Mouse (Mus musculus) erythroid progenitor cell, adult 5-6 weeks (primary cell): Measurements from ENCODE around the gene Dctn2. TPM values are rescaled to one million over a fixed set of nuclear protein-coding genes. Genes with fewer than 3 reads are reported as not detected.

Experiments
- ATAC-seq: replicated peaks from 2 replicates; pipeline ENCODE4 v1.8.0; 2016; ENCODE audit warnings: moderate number of reproducible peaks, mild to moderate bottlenecking, moderate TSS enrichment, inconsistent platforms; ENCODE audit not compliant: poor library complexity, low FRiP score, severe bottlenecking
- total RNA-seq, 2 experiments: library from RNA; stranded (forward) in 1 of 2; stranded (reverse) in 1 of 2; fragments of 150-400 nt in 1 of 2; fragments of 186-747, 209-891 nt in 1 of 2; gene quantifications; 2 replicates each; pipeline versions ENCODE4 v1.2.3 to v1.2.4; 2015 to 2017; ENCODE audit warnings: low replicate concordance in 2 of 2

Dctn2 gene
- 72.9 and 75.0 TPM in 2 replicates for total RNA-seq (2015; ENCODE audit: low replicate concordance)
- 64.0 and 70.5 TPM in 2 replicates for total RNA-seq (2017; ENCODE audit: low replicate concordance)

GRCm38 (mm10) chr10:127266112-127267091 is at the start of gene Dctn2:
Dctn2 (plus strand) TSS chr10:127266368.
- peak; percentile 95 for ATAC-seq

DNA sequence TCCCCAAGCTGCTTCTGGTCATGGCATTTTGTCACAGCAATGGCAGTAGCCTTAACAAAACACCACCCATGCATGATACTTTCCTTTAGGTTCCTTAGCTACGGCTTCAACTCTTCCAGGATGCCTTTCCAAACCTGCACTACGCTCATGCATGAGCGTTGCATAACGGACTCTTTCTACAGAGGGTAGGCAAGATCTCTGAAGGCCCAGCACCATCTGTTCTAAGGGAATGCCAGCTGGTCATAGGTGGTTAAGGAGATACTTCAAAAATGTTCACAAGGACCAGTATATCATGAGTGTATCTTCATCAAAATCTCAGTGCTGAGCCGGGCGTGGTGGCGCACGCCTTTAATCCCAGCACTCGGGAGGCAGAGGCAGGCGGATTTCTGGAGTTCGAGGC is 49.7 kb upstream of the Dctn2 start:
- ATAC-seq = no peak

DNA sequence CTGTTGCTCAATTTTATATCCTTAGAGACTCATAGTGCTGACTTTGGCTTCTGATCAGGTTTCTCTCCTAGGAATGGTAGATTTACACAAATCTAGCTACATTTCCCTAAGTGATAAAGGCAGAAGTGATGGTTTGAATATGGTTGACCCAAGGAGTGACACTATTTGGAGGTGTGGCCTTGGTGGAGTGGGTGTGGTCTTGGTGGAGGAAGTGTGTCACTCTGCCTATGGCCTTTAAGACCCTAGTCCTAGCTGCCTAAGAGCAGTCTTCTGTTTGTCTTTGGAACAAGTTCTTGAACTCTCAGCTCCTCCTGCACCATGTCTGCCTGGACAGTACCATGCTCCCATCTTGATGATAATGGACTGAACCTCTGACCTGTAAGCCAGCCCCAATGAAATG is 49.0 kb upstream of the Dctn2 start:
- ATAC-seq = no peak

DNA sequence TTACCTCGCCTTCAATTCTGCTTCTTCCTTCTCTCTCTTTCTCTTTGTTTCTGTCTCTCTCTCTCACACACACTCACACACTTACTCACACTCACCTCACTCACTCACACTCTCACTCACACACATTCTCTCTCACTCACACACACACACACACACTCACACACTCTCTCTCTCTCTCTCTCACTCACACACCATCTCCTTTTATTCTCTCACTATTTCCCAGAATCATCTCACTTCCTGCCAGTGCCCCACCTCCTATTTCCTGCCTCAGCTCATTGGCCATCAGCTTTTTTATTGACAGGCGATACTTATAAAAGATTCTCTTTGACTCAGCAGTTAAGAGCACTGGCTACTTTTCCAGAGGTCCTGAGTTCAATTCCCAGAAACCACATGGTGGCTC is 47.8 kb upstream of the Dctn2 start:
- ATAC-seq = no peak

DNA sequence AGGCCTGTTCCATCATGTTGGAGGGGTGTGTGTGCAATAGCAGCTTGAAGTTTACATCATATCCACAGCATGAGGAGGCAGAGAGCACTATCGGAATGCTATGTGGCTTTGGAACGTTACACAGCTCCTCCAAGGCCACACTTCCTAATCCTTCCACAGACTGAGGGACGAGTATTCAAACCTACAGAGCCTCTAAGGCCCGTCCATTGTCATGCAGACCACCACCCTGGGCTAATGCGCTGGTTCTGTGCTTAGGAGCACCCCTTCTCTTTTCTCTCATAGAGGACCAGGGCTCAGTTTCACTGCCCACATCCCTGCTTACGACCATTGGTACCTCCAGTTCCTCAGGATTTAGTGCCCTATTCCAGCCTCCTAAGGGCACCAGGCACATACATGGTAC is 41.0 kb upstream of the Dctn2 start:
- ATAC-seq = no peak

DNA sequence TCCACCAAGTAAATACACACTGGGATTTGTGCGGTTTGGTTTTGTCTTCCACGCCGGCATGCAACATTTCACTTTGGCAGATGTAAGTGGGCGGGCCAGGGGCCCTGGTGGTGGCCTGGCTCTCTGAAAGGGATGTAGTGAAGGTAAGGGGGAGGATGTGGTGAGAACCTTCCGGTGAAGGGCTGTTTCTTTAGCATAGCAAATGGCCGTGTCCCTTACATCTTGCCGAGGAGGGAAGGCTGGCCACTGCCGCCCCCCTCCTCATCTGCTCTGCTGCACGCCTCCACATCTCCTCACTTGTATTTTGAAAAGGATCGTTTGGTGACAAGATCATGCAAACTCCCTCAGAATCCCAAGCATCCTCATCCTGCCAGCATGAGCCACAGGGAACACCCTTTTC is 40.4 kb upstream of the Dctn2 start:
- no peak for ATAC-seq

- ATAC-seq = no peak
These were observed 39.8 kb upstream of the Dctn2 start for GRCm38 (mm10) chr10:127226318-127226895.

DNA sequence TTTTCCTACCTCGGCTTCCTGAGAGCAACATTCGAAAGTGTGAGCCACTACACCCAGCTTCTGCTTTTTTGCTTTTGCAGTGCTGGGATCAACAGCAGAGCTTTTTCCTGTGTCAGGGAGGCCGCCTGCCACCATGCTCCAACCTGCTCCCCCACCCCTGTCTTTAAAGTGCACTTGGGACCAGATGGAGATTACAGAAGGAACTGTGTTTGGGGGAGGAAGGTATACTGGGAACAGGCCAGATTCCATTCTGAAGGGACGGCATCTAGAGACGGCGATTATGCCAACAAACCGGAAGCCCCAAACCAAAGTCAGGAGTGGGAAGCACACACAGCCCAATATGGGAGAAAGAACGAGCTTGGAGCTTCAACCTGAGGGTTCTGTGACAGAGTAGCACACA is 39.0 kb upstream of the Dctn2 start:
- no peak for ATAC-seq

DNA sequence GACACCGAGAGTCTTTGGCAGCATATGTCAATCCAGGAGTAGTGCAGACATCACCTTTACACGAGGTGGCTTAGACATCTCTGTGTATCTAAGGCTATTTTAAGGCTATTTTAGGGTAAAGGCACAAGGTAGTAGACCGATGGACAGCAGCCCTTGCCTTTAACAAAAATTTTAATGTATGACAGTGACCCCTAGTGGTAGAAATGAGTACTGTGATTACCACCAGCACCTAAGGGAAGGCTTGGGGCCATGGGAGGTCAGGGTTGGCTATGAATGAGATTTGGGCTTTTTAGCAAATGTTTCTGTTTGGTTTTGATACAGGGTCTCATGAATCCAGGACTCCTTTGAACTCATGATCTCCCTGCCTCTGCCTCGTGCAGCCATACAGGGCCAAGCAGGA is 37.3 kb upstream of the Dctn2 start:
- peak; percentile 84 for ATAC-seq

DNA sequence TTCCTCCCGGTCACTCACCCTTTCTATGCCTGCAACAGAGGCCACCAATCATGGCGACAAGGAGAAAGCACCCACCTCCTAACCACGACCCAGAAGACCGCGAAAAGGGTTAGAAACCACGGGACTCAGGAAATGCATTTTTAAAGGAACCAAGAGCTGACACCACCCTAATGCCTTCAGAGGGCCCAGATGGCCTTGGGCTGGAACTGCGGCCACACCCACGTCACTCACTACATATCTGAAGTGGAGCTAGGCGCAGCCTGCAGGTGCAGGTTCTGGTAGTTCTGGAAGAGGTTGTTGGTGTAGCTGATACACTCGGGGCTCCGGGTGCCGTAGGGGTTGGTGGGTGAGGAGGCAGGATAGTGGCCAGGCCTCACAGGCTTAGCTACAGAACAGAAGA is 35.5 kb upstream of the Dctn2 start:
- ATAC-seq = no peak

GRCm38 (mm10) chr10:127231741-127232140 is 34.4 kb upstream of the Dctn2 start:
- no peak for ATAC-seq

GRCm38 (mm10) chr10:127233141-127233540 is 33.0 kb upstream of the Dctn2 start:
- no peak for ATAC-seq

DNA sequence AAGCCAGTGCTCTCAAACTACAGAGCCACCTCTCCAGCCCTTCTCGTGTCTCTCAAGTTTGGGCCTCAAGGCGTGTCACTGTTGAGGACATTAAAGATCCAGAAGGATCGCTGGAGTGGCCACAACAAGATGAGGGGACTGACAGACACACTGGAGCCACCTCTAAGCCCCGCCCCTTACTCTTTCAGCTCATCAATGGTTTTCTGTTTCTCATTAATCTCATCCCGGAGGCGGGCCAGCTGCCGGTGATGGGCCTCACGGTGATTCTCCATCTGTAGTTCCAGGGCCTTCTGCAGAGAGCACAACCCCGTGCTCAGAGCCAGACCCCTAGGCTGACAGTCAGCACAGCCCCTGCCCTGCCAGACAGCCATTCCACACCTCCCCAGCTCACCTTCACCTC is 29.6 kb upstream of the Dctn2 start:
- ATAC-seq = no peak

- ATAC-seq = no peak
These were observed 27.8 kb upstream of the Dctn2 start for GRCm38 (mm10) chr10:127238241-127238824.

- ATAC-seq = no peak
These were observed 15.4 kb upstream of the Dctn2 start for GRCm38 (mm10) chr10:127250810-127251209.

- no peak for ATAC-seq
These were observed 10.4 kb upstream of the Dctn2 start for GRCm38 (mm10) chr10:127255625-127256345.

DNA sequence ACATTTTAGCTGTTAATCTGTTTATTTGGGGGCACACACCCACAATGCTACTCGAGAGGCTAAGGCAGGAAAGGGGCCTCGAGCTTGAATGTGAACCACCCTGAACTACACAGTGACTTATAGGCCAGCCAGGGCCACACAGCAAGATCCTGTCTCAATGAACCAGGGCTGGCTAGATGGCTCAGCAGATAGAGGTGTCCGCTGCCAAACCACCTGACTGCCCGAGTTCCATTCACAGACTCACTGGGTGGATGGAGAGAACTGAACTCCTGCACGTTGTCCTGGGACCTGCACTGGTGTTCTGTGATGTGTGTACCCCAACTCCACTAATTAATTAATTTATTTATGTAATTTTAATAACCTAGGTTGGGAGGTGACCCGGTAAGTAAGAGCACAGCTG is 8.4 kb upstream of the Dctn2 start:
- ATAC-seq = no peak

- no peak for ATAC-seq
These were observed 7.7 kb upstream of the Dctn2 start for GRCm38 (mm10) chr10:127258489-127258888.

GRCm38 (mm10) chr10:127261706-127262547 is 4.2 kb upstream of the Dctn2 start:
- ATAC-seq = no peak
